Mouse (Mus musculus) erythroid progenitor cell, adult 5-6 weeks (primary cell): ENCODE data around the gene Tbc1d21. TPM values are rescaled to one million over a fixed set of nuclear protein-coding genes. Genes with fewer than 3 reads are reported as not detected.

Source experiments
- ATAC-seq: replicated peaks from 2 replicates; pipeline ENCODE4 v1.8.0; 2016; ENCODE audit warnings: moderate number of reproducible peaks, mild to moderate bottlenecking, moderate TSS enrichment, inconsistent platforms; ENCODE audit not compliant: poor library complexity, low FRiP score, severe bottlenecking
- total RNA-seq, 2 experiments: library from RNA; stranded (forward) in 1 of 2; stranded (reverse) in 1 of 2; fragments of 150-400 nt in 1 of 2; fragments of 186-747, 209-891 nt in 1 of 2; gene quantifications; 2 replicates each; pipeline versions ENCODE4 v1.2.3 to v1.2.4; 2015 to 2017; ENCODE audit warnings: low replicate concordance in 2 of 2

Tbc1d21 gene
- total RNA-seq, 2 experiments from 2014 or later: not detected

DNA sequence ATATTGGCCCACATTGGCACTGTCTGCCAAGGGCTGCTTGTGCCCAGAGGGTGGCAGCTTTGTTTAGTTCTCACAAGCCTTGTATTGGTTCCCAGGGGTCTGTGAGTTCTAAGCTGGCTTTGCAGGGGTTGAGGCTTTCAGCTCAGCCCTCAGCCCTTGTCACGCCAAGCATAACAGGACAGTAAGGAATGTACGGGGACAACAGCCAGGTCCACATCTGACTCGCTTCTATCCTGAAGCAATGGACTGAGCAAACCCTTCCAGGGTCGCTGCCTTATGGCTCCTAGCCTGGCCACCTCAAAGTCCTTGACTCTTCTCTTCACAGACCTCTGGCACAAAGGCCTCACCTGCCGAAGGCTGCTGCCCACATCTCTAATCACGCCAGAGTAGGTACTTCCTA is 22.5 kb downstream of the Tbc1d21 start:
- ATAC-seq: no peak

DNA sequence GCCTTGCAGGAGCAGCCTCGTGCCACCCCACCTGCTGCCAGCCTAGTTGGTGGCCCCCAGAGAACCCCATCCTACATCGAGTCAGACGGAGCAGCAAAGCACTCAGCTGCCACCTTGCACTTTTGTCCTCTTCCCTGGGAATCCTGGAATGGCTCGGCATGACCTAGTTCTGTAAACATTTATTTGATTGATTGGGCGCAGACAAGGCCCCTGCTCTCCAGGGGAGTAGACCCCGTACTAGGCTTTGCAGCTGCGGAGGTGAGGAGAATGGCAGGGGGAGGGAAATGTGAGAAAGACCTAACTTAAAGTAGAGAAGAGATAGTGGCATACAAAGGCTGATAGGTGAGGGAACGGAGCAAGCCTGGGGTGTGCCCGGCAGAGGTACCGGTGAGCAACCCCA is 23.8 kb downstream of the Tbc1d21 start:
- no peak for ATAC-seq

DNA sequence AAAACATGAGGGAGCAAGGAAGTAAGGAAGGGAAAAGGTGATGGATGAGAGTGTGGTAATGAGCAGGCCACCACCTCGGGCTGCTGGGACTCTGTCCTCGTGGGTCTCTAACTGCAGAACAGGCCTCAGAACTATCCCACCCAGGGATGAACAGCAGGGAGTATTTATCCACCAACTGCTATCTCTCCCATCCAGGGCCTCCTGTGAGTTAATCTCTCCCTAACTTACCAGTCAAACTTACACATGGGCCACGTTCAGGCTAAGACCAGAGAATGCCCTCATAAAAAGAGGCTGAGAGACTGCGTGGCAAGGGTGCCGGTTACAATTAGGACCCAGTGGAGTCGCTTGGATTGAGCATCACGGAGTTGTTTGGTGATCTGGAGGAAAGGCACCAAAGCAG is 24.3 kb downstream of the Tbc1d21 start:
- ATAC-seq: no peak

DNA sequence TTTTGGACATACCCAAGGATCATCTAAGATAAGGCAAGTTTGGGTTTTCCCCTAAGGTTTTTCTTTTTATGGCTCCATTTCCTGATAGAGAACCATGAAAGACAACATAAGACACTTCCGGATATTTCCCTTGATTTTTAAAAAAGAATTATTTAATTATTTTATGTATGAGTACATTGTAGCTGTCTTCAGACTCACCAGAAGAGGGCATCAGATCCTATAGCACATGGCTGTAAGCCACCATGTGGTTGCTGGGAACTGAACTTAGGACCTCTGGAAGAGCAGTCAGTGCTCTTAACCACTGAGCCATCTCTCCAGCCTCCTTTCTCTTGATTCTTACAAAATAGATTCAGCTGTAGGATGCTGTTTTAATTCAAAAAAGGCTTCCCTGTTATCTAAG is 28.5 kb downstream of the Tbc1d21 start:
- ATAC-seq: no peak

DNA sequence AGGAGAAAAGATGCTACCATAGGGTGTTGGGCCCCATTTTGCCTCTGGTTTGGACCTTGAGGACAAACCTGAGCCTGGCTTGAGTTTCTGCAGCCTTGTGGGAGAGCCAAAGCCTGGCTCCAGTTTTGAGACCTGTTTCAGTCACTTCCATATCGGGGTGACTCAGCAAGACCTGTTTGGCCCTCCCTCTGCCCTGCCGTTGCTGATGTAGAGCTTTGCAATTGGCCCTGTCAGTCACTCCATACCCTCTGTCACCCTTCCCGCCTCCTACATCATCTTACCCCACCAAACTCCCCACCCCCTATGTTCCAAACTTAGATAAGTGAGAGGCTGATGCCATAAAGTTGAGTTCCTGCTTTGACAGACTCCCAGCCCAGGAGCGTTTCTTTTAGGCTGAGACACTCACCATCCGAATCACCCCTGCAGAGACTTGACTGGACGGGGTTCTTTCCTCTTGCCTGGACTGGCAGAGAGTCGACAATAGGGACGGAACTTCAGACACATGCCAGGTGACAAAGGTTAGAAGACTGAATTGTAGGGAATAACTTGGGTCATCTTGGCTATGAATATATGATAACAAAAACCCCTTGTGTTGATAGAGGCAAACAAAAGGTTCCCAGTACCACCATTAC is 33.5 kb downstream of the Tbc1d21 start:
- ATAC-seq: no peak

DNA sequence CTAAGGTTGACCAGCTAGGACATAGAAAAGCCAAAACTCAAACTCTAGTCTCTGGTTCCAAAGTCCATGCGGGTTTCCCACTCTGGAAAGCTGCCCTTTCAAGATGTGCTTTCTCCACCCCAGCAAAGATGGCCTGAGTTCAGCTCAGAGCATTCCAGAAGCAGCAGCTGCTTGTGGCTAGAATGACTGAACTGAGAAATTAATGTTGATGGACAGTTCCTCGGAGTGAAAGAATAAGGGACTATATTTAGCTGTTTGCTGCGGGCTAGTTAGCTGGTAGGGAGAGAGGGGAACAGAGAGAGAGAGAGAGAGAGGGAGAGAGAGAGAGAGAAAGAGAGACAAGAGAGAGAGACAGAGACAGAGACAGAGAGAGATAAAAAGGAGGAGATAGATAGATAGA is 39.0 kb downstream of the Tbc1d21 start:
- no peak for ATAC-seq

DNA sequence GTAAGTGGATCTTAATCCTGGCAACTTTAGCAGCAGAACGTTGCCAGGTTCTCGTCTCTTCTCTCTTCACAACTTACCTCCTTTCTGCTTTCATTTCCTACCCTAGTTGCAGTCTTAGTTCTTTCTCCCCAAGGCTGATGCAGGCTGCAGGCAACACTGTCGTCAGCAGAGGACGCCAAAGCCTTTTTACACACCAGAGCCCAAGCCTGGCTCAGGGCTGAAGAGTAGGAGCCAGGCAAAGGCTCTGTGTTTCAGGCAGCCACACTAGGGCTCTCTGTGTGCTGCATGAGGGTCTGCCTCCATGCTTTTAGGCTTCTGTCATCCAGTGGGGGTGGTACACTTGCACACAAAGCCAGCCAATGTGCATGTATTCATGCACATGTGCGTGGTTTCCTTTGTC is 40.0 kb downstream of the Tbc1d21 start:
- no peak for ATAC-seq

DNA sequence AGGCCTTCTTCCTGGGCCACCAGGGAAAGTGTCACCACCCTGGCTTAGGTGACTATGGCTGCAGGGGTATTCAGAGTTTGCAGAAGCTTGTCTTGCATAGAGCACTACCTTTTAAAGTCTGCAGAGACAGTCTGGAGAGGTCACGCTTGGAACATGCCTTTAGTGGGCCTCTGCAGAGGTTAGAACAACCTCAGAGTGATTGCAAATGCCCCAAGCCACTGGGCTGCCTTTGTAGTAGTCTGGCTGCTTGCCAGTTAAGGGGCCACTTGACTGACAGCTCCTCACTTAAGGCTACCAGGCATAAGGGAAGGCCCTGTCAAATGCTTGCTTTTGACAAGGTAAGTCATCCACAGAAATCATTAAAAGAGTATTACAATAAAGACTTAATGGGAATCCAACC is 42.9 kb downstream of the Tbc1d21 start:
- no peak for ATAC-seq

DNA sequence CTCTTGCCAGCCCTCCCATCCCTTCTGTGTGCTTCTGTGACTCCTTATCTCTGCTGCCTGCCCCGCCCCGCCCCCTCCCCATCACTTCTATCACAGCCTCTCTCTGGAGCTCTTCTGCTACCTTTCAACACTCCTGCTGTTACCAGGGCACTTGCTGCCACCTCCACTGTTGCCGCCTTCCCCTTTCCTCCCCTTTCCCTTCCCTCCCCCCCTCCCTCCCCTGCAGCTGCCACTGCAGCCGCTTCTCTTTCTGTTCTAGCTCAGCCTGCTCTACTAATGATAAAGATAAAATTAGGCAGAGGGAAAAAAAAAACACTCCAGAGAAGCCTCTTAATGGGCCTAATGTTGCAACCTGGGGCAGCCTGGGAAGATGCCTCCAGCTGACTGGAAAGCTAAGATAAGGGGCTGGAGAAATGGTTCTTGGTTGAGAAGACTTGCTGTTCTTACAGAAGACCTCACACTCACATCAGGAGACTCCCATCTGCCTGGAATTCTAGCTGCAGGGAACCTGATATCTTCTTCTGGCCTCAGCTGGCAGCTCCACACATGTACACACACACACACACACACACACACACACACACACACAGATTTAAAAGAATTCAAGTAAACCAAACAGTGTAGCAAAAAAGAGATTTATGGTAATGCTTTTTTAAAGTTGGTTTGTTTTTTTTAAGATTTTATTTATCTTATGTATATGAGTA is 43.6 kb downstream of the Tbc1d21 start:
- no peak for ATAC-seq

DNA sequence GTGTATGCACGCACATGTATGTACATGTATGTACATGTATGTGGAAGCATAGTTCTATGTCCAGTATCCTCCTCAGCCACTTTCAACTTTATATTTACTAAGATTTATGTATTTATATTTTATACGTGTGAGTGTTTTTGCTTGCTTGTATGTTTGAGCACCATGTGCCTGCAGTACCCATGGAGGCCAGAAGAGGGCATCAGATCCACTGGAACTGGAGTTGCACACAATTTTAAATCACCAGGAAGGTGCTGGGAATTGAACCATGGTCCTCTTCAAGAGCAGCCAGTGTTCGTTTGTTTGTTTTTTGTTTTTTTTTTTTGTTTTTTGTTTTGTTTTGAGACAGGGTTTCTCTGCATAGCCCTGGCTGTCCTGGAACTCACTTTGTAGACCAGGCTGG is 48.6 kb downstream of the Tbc1d21 start:
- no peak for ATAC-seq

DNA sequence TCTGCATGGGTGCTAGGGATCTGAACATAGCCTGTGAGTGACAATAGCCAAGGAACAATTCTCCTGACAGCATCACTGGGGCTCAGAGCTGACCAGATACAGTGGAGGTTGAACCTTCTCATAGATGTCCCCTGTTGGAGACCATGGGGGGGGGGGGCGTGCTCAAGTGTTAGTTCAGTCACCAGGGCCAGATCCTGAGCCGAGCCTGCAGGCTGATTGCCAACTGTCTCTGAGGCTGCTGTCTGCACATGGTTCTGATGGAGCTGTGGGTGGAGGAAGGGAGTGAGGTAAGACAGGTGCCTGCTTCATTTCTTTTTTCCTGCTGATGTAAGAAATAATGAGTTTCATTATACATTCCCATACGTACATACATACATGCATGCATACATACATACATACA is 51.9 kb downstream of the Tbc1d21 start:
- no peak for ATAC-seq

DNA sequence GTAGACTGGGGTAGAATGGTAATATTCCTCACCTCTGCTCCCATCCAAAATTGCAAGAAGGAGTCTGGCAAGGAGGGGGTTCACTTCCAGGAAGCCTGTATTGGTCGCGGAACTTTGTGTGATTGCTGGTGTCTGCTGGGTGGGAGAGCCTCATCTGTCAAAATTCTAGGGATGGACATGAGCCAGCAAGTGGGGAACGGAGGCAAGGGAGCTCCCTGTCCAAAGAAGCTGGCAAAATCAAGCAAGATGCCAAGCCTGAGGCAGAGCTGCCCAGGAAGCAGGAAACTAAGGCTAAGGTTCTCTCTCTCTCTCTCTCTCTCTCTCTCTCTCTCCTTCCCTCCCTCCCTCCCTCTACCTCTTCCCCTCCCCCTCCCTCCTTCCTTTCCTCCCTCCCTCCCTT is 52.9 kb downstream of the Tbc1d21 start:
- ATAC-seq: no peak

DNA sequence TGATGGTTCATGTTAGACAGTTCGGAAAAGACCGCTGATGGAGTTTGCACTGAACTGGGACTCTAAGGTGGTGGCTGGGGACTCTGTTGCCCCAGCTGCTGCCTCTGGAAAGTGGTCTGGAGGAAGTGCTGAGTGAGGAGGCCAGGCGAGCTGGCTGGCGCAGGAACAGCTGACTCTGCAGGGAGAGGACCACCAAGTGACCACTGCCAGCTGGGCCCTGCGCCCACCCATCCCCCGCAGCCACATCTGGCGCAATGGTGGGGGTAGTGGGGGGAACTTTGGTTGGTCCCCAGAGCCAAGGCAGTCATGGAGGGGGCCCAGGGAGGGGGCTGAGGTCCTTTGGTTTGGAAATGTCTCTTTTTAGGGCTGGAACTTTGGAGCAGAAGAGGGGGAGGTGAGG is 53.5 kb downstream of the Tbc1d21 start:
- ATAC-seq: no peak

DNA sequence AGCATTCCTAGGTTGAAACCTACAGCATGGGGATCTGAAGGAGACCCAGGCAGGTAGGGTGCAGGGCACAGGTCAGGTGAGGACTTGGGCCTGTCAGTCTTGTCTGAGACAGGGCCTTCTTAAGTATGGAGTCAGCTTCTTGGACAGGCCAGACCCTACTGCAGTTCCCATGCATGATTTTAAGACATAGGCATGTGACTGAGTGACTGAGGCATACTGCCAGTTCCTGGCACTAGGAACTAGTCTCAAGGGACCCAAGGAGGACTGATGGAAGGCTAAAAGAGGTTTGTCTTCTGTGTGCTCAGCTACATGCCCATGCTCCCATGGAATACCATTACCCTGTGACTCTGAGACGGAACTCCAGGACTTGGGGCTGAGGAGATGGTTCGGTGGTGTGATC is 54.4 kb downstream of the Tbc1d21 start:
- ATAC-seq: no peak

DNA sequence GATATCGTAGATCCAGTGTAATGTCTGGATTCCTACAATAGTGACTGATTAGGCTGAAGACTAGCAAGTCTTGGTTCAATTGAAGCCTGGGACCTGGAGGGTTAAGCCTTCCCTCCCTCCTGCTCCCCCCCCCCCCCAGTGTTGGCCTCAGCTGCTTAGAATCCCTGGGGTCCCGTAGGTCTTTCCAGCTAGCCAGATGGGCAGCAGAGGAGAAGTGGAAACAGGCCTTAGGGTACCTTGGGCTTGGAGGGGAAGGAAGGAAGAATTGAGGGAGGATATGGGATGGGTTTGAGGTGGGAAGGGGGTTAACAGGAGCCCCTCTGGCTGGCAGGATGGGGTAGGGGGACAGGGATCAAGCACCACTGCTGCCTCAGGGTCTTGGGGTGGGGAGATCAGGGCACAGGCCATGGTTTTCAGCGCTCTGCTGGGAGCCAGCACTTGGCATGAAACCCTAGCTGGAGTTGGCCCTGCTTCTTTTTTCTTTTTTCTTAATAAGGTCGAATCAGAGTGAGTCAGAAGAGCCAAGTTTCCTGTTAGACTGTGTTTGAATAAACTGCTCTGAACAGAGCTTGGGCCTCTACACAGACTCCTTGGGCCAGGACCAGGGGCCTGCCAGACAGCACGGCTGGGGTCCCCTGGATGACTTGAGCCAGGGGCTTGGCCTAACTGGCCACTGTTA is 55.4 kb downstream of the Tbc1d21 start:
- no peak for ATAC-seq

DNA sequence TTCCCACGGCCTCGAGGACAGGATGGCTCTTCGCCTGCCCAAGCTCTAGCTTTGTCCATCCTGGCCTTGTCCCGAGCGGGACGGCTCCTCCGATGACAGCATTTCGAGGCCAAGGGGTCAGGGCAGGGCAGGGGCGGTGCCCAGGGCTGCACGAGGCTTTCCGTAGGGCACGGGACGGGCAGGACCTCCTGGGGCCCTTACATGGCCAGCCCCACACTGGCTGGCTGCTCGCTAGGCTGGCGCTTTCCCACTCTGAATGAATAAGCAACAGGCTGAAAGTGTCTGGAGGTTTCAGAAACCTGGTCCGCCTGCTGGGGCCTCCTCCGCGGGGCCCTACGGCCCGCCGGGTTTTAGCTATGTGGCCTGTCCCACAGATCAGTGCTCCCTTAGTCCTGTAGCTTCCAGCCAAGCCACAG is 57.3 kb downstream of the Tbc1d21 start, which contains the start of gene Loxl1:
Loxl1 (minus strand) TSS at position 243 of the 416 bp plus-strand sequence.
- ATAC-seq: no peak

DNA sequence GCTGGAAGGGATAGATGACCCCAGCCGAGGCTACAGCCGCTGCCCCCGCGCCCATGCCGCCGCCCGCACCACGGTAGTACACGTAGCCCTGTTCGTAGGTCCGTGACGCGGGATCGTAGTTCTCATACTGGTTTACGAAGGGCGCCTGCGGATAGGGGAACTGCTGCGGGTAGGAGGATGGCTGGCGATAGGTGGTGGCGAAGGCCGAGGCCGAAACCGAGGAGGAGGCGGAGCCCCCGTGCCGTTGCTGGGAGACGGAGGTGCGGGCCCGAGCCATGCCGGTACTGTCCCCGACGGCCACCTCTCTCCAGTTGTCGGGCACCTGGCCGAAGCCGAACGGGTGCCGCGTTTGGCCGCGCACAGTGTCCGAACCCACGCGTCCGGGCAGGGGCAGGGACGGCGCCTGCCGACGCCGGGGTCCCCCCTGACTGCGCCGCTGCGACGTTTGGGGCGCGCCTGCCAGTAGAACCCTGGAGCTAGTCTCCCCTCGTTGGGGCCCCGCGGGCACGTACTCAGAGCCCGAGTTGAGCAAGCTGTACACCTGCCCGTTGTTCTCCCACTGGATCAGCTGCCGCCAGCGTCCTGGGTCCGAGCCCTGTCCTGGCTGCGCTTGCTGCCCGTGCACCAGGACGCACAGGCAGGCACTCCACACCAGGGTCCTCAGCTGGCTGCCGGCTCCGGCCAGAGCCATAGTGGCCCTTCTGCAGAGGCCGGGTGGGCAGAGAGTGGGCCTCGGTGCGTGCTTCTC is 57.9 kb downstream of the Tbc1d21 start:
- no peak for ATAC-seq

DNA sequence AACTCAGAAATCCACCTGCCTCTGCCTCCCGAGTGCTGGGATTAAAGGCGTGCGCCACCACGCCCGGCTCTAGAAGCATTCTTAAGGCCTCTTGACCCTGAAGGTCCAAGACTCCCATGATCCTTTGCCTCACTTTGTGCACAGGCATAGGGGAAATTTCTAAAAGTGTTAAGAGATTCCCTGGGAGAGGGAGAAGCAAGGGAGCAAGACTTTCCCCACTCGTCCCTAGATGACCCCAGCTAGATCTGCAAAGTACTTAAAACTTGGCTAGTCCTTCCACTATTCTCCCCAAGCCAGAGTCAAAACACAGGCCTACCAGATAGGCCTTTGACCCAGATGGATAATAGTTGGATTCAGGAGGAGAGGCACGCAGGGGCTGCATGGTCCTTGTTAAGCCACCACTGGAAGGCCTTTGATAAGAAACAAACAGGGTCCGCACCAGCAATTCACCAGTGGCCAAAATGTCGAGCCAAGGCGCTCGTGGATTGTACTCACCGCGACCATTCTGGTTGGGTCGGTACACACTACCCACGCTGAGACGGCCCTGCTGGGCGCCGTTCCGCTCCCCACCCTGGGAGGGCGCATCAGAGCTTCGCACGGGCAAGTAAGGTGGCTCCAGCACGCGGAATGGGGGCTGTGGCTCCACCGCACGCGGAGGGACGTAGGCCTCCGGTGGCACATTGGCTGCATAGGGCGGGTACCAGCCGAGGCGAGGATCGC is 58.9 kb downstream of the Tbc1d21 start:
- ATAC-seq: no peak

DNA sequence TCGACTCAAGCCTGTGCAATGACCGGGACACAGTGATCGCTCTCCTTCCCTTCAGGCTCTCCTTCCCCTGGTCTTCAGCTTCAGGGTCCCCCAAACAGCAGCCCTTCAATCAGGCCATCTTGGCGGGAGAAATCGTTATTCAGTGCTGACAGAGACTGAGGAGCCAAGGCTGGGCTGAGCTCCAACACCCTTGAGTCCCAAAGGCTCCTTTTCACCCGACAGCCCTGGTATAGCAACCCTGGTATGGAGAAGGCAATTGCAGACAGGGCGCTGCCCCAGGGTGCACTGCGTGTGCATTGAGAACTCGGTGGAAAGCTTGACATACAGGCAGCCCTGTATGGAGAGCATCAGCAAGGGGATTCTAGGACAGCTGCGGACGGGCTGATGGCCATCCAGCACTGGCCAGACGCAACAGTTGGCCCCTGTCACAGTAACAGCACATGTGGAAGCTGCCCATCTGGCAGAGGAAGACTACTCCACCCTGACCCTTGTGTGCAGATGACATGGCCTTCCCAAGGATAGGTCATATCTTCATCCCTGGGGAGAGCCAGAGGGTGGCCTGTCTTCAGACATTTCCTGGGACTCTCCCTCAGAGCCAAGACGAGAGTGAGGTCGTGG is 60.1 kb downstream of the Tbc1d21 start:
- no peak for ATAC-seq
